Comparison of ENCODE assay signal across 12 mouse cellular contexts in genomic region chr3:95681365-95681764, GRCm38 (mm10). TPM values are rescaled to one million over a fixed set of nuclear protein-coding genes. Genes with fewer than 3 reads are reported as not detected.
DNase-seq lines count a peak whose midpoint lies in the region; ATAC-seq and TF ChIP-seq lines count a peak whose summit lies in the region.
"Had no signal": no experiment of that assay in that cellular context is flagged by ENCODE, and none has a peak within 500 bp of the region (broad histone marks: within the 10 kb centered on the region; RNA-seq: fewer than 3 reads in every experiment).

No protein-coding gene starts in this region.

- no peak for DNase-seq in heart, postnatal 4 days
- DNase-seq in lung, adult 2 months = no peak
- DNase-seq in CH12.LX (ENCODE audit: extremely low read depth) = no peak
- DNase-seq in B cell, adult 2 months = no peak
- DNase-seq in cerebellum, adult 9-10 months = no peak
- DNase-seq: cerebellum, adult 11 months; kidney, adult 2 months had no signal

- WGBS in heart, embryonic 13.5 days = 14% methylated on average over 11 of the region's 11 CpGs
- 25% methylated on average over 11 of the region's 11 CpGs for WGBS in lung, embryonic 15.5 days
- 31% methylated on average over 11 of the region's 11 CpGs for WGBS in lung, adult 2 months

- no peak overlapping the region for H3K4me3 ChIP-seq in heart, embryonic 13.5 days
- H3K4me3 ChIP-seq in lung, embryonic 15.5 days = no peak overlapping the region
- H3K4me3 ChIP-seq in lung, adult 2 months (replicated peaks; ENCODE audit: extremely low read depth, low read depth, low read length) = no peak overlapping the region
- H3K4me3 ChIP-seq in CH12.LX (replicated peaks in 1 of 3; ENCODE audit: low read depth in 2 of 3, low read length in 2 of 3, poor library complexity in 1 of 3) = peak overlapping the region in 1 of 3 experiments; percentile 41
- H3K4me3 ChIP-seq: erythroblast, embryonic 14.5 days; limb, embryonic 15.5 days had no signal

- H3K27me3 ChIP-seq in heart, embryonic 13.5 days (replicated peaks) = no peaks in the 10 kb centered on the region
- no peaks in the 10 kb centered on the region for H3K27me3 ChIP-seq in lung, embryonic 15.5 days
- no peaks in the 10 kb centered on the region for H3K27me3 ChIP-seq in CH12.LX (replicated peaks)
- H3K27me3 ChIP-seq: limb, embryonic 15.5 days had no signal

- no peak for TF ChIP-seq POLR2A in lung, adult 2 months (IDR thresholded peaks at IDR 0.05; ENCODE audit: borderline replicate concordance, extremely low read depth, low read depth, low read length)
- 0 out of 2 replicates have a peak, but pooled peaks have one; percentile 23 for TF ChIP-seq POLR2A in CH12.LX (IDR thresholded peaks at IDR 0.05; ENCODE audit: low read depth, low read length)

- H3K9ac ChIP-seq in heart, embryonic 13.5 days = peak overlapping the region; percentile 69
- no peak overlapping the region for H3K9ac ChIP-seq in lung, embryonic 15.5 days
- peak overlapping the region; percentile 7; the same call in 1 of the 2 replicates for H3K9ac ChIP-seq in CH12.LX (ENCODE audit: insufficient read depth, low read depth)
- H3K9ac ChIP-seq: limb, embryonic 15.5 days had no signal

- H3K9me3 ChIP-seq in heart, embryonic 13.5 days = no peaks in the 10 kb centered on the region
- H3K9me3 ChIP-seq in lung, embryonic 15.5 days = no peaks in the 10 kb centered on the region
- no peaks in the 10 kb centered on the region for H3K9me3 ChIP-seq in CH12.LX (replicated peaks; ENCODE audit: low read length)
- H3K9me3 ChIP-seq: limb, embryonic 15.5 days had no signal

- ATAC-seq in heart, embryonic 13.5 days (ENCODE audit: extremely low read depth, insufficient number of reproducible peaks, low FRiP score, low TSS enrichment) = no peak
- no peak for ATAC-seq in lung, embryonic 15.5 days (ENCODE audit: borderline replicate concordance, extremely low read depth, low FRiP score, low TSS enrichment)
- ATAC-seq in granulocyte monocyte progenitor cell, adult 5-6 weeks (replicated peaks; ENCODE audit: poor library complexity, severe bottlenecking) = 0 out of 2 replicates have a peak, but pooled peaks have one; percentile 13

- H3K36me3 ChIP-seq in heart, embryonic 13.5 days = peaks cover 21% of the 10 kb centered on the region
- no peaks in the 10 kb centered on the region for H3K36me3 ChIP-seq in lung, embryonic 15.5 days
- peaks cover 0 to 6% of the 10 kb centered on the region in 2 experiments for H3K36me3 ChIP-seq in CH12.LX (replicated peaks in 1 of 2; ENCODE audit: control insufficient read depth in 1 of 2, insufficient read depth in 1 of 2, low read length in 1 of 2)

- no peak for TF ChIP-seq EP300 in CH12.LX (IDR thresholded peaks at IDR 0.05; ENCODE audit: low read length)

- peak overlapping the region; percentile 33 for H3K4me2 ChIP-seq in heart, embryonic 13.5 days
- 0 out of 2 replicates have a peak overlapping the region, but pooled peaks have one; percentile 20 for H3K4me2 ChIP-seq in lung, embryonic 15.5 days
- peak overlapping the region; percentile 3; the same call in 1 of the 2 replicates for H3K4me2 ChIP-seq in CH12.LX (ENCODE audit: insufficient read depth, low read depth, poor library complexity, severe bottlenecking)
- H3K4me2 ChIP-seq: limb, embryonic 15.5 days had no signal

- H3K27ac ChIP-seq in heart, embryonic 13.5 days (replicated peaks) = no peak overlapping the region
- H3K27ac ChIP-seq in lung, embryonic 15.5 days = no peak overlapping the region
- no peak overlapping the region for H3K27ac ChIP-seq in CH12.LX (ENCODE audit: insufficient read depth, low read depth)
- H3K27ac ChIP-seq: limb, embryonic 15.5 days had no signal

- in situ Hi-C loops in CH12.LX (cut with MboI; ENCODE audit: low pct_ligation_motif_present, low pct_unique_long_range_greater_than_20kb, low sequenced_read_pairs) = no loop called here

- H3K4me1 ChIP-seq in heart, embryonic 13.5 days = peaks cover 65% of the 10 kb centered on the region
- peaks cover 36% of the 10 kb centered on the region for H3K4me1 ChIP-seq in lung, embryonic 15.5 days
- peaks cover 23% of the 10 kb centered on the region for H3K4me1 ChIP-seq in lung, adult 2 months (ENCODE audit: control insufficient read depth, insufficient read depth, low read length)
- H3K4me1 ChIP-seq in CH12.LX (ENCODE audit: control insufficient read depth in 1 of 2, insufficient read depth in 2 of 2) = peaks cover 7 to 26% of the 10 kb centered on the region in 2 experiments

- dilution Hi-C loops in CH12.LX (cut with MboI; ENCODE audit: extremely low pct_ligation_motif_present, extremely low pct_unique_long_range_greater_than_20kb, low sequenced_read_pairs) = no loop called here

- no peak for TF ChIP-seq CTCF in lung, adult 2 months (IDR thresholded peaks at IDR 0.05; ENCODE audit: insufficient read depth, low read length)
- no peak for TF ChIP-seq CTCF in CH12.LX (conservative IDR thresholded peaks at IDR 0.05 in 1 of 2, IDR thresholded peaks at IDR 0.05 in 1 of 2; ENCODE audit: low read depth in 2 of 2, low read length in 2 of 2)

- no peaks in the 10 kb centered on the region for H3K79me2 ChIP-seq in CH12.LX (replicated peaks; ENCODE audit: control insufficient read depth, extremely low read depth, insufficient read depth, poor library complexity, severe bottlenecking)

- no peak for TF ChIP-seq RAD21 in CH12.LX (IDR thresholded peaks at IDR 0.05; ENCODE audit: low read depth, low read length)

TF ChIP-seq in CH12.LX, 34 proteins besides CTCF, POLR2A, EP300 and RAD21 (continues in another document):
- TF ChIP-seq POLR2AphosphoS2 (IDR thresholded peaks at IDR 0.05; ENCODE audit: low read depth, low read length) (no peak), PAX5 (IDR thresholded peaks at IDR 0.05; ENCODE audit: low read length) (no peak), BHLHE40 (IDR thresholded peaks at IDR 0.05; ENCODE audit: low read depth, low read length) (no peak), RCOR1 (conservative IDR thresholded peaks at IDR 0.05; ENCODE audit: low read depth, low read length) (no peak), CHD1 (IDR thresholded peaks at IDR 0.05; ENCODE audit: low read depth, low read length) (no peak), HCFC1 (IDR thresholded peaks at IDR 0.05; ENCODE audit: low read depth, low read length) (no peak), USF1 (IDR thresholded peaks at IDR 0.05; ENCODE audit: low read depth, low read length) (no peak), MYC (IDR thresholded peaks at IDR 0.05; ENCODE audit: low read depth, low read length) (no peak), CHD2 (IDR thresholded peaks at IDR 0.05; ENCODE audit: low read length) (no peak), SMC3 (IDR thresholded peaks at IDR 0.05; ENCODE audit: low read depth, low read length) (no peak), MAZ (IDR thresholded peaks at IDR 0.05; ENCODE audit: low read depth, low read length) (no peak), MXI1 (IDR thresholded peaks at IDR 0.05; ENCODE audit: low read depth, low read length) (no peak), E2F4 (IDR thresholded peaks at IDR 0.05; ENCODE audit: insufficient replicate concordance, low read depth, low read length) (no peak), NELFE (IDR thresholded peaks at IDR 0.05; ENCODE audit: low read depth, low read length) (no peak), UBTF (IDR thresholded peaks at IDR 0.05; ENCODE audit: low read depth, low read length) (no peak)

RNA-seq across cellular contexts. Expression of gene Adamtsl4, which starts 6.4 kb away (rescaled TPM):
- 4.8 and 7.3 TPM in 2 replicates for polyA plus RNA-seq in heart, embryonic 13.5 days (2015; fragmentation: Nextera tagmentation; extraction: Ambion mirVana)
- total RNA-seq in heart, postnatal 4 days (2021) = 10 to 100 TPM; 13.5 to 14.6 TPM
- polyA plus RNA-seq in lung, embryonic 15.5 days (2015; fragmentation: Nextera tagmentation; extraction: Ambion mirVana) = 3.1 and 5.7 TPM in 2 replicates
- polyA plus RNA-seq in lung, adult 2 months (2012; rRNA removed) = 51.3 and 52.3 TPM in 2 replicates
- total RNA-seq in CH12.LX (2012; rRNA removed) (0.85 and 1.1 TPM in 2 replicates), CH12.LX (2014; rRNA removed) (not detected in 2 replicates)
- polyA plus RNA-seq in CH12.LX (2012; ENCODE audit: insufficient read length, low read depth) = 0.10 TPM in 1 of 2 replicates, not detected in the other
- 0.23 and 1.4 TPM in 2 replicates for total RNA-seq in granulocyte monocyte progenitor cell, adult 5-6 weeks (2014; fragmentation: Nextera tagmentation)
- 0.17 TPM in 1 of 2 replicates, not detected in the other for total RNA-seq in granulocyte monocyte progenitor cell, adult 5-6 weeks (2017)

RNA-seq across cellular contexts. Expression of gene Mcl1, which starts 22.8 kb away (rescaled TPM):
- polyA plus RNA-seq in heart, embryonic 13.5 days (2015; fragmentation: Nextera tagmentation; extraction: Ambion mirVana) = 36.0 and 36.2 TPM in 2 replicates
- 100 to 1,000 TPM; 112 to 115 TPM for total RNA-seq in heart, postnatal 4 days (2021)
- polyA plus RNA-seq in lung, embryonic 15.5 days (2015; fragmentation: Nextera tagmentation; extraction: Ambion mirVana) = 64.5 and 65.2 TPM in 2 replicates
- 89.2 and 178 TPM in 2 replicates for polyA plus RNA-seq in lung, adult 2 months (2012; rRNA removed)
- total RNA-seq in CH12.LX (2012; rRNA removed) = 95.9 and 114 TPM in 2 replicates
- 223 and 225 TPM in 2 replicates for total RNA-seq in CH12.LX (2014; rRNA removed)
- polyA plus RNA-seq in CH12.LX (2012; ENCODE audit: insufficient read length, low read depth) = 188 and 197 TPM in 2 replicates
- total RNA-seq in granulocyte monocyte progenitor cell, adult 5-6 weeks (2014; fragmentation: Nextera tagmentation) = 88.5 and 94.4 TPM in 2 replicates
- 123 and 124 TPM in 2 replicates for total RNA-seq in granulocyte monocyte progenitor cell, adult 5-6 weeks (2017)

RNA-seq across cellular contexts. Expression of gene Ensa, which starts 56.6 kb away (rescaled TPM):
- 46.5 and 53.1 TPM in 2 replicates for polyA plus RNA-seq in heart, embryonic 13.5 days (2015; fragmentation: Nextera tagmentation; extraction: Ambion mirVana)
- 10 to 100 TPM; 49.2 to 50.5 TPM for total RNA-seq in heart, postnatal 4 days (2021)
- polyA plus RNA-seq in lung, embryonic 15.5 days (2015; fragmentation: Nextera tagmentation; extraction: Ambion mirVana) = 65.3 and 69.2 TPM in 2 replicates
- polyA plus RNA-seq in lung, adult 2 months (2012; rRNA removed) = 9.3 and 15.7 TPM in 2 replicates
- total RNA-seq in CH12.LX (2012; rRNA removed) (51.5 and 53.9 TPM in 2 replicates), CH12.LX (2014; rRNA removed) (57.8 and 60.8 TPM in 2 replicates)
- polyA plus RNA-seq in CH12.LX (2012; ENCODE audit: insufficient read length, low read depth) = 58.4 and 62.6 TPM in 2 replicates
- total RNA-seq in granulocyte monocyte progenitor cell, adult 5-6 weeks (2014; fragmentation: Nextera tagmentation) = 44.2 and 44.3 TPM in 2 replicates
- 47.7 and 63.0 TPM in 2 replicates for total RNA-seq in granulocyte monocyte progenitor cell, adult 5-6 weeks (2017)

RNA-seq across cellular contexts. Expression of gene Ecm1, which starts 58.0 kb away (rescaled TPM):
- 61.1 and 68.7 TPM in 2 replicates for polyA plus RNA-seq in heart, embryonic 13.5 days (2015; fragmentation: Nextera tagmentation; extraction: Ambion mirVana)
- 10 to 100 TPM; 41.3 to 43.8 TPM for total RNA-seq in heart, postnatal 4 days (2021)
- polyA plus RNA-seq in lung, embryonic 15.5 days (2015; fragmentation: Nextera tagmentation; extraction: Ambion mirVana) = 16.9 and 20.4 TPM in 2 replicates
- 465 and 807 TPM in 2 replicates for polyA plus RNA-seq in lung, adult 2 months (2012; rRNA removed)
- total RNA-seq in CH12.LX (2012; rRNA removed) (0.42 and 1.0 TPM in 2 replicates), CH12.LX (2014; rRNA removed) (0.40 and 1.00 TPM in 2 replicates)
- 4.0 and 4.3 TPM in 2 replicates for polyA plus RNA-seq in CH12.LX (2012; ENCODE audit: insufficient read length, low read depth)
- 5.6 and 10.4 TPM in 2 replicates for total RNA-seq in granulocyte monocyte progenitor cell, adult 5-6 weeks (2014; fragmentation: Nextera tagmentation)
- 0.30 TPM in 1 of 2 replicates, not detected in the other for total RNA-seq in granulocyte monocyte progenitor cell, adult 5-6 weeks (2017)
